Mouse (Mus musculus) intestine, postnatal 0 days (tissue): ENCODE data around the gene Ptpn6. TPM values are rescaled to one million over a fixed set of nuclear protein-coding genes. Genes with fewer than 3 reads are reported as not detected.

Experiments used
- ATAC-seq: fragments of 200-750 bp; cut with Nextera tagmentation; 2 replicates; pipeline ENCODE4 v1.8.0; 2017; ENCODE audit warnings: mild to moderate bottlenecking, moderate TSS enrichment, moderate library complexity
- H3K27ac ChIP-seq: fragments of 300-500 bp; sonication (generic); 2 replicates; pipeline ENCODE4 v1.5.1; 2014; ENCODE audit warnings: mild to moderate bottlenecking, low read depth, low read length, moderate library complexity
- H3K27me3 ChIP-seq: fragments of 300-500 bp; sonication (generic); replicated peaks from 2 replicates; pipeline ENCODE4 v1.6.1; 2014; ENCODE audit warnings: low read length, mixed read lengths; ENCODE audit not compliant: control insufficient read depth, insufficient read depth
- H3K36me3 ChIP-seq: fragments of 300-500 bp; sonication (generic); 2 replicates; pipeline ENCODE4 v1.6.1; 2014; ENCODE audit warnings: mild to moderate bottlenecking, moderate library complexity; ENCODE audit not compliant: control insufficient read depth, insufficient read depth
- H3K4me1 ChIP-seq: fragments of 300-500 bp; sonication (generic); replicated peaks from 2 replicates; pipeline ENCODE4 v1.6.1; 2014; ENCODE audit warnings: antibody characterized with exemption, low read length, mixed read lengths; ENCODE audit not compliant: control insufficient read depth, insufficient read depth
- H3K4me2 ChIP-seq: fragments of 300-500 bp; sonication (generic); replicated peaks from 2 replicates; pipeline ENCODE4 v1.6.1; 2014; ENCODE audit warnings: low read depth, mild to moderate bottlenecking, moderate library complexity
- H3K4me3 ChIP-seq: fragments of 300-500 bp; sonication (generic); 2 replicates; pipeline ENCODE4 v1.5.1; 2014; ENCODE audit warnings: low read depth, low read length
- H3K9ac ChIP-seq: fragments of 300-500 bp; sonication (generic); 2 replicates; pipeline ENCODE4 v1.6.1; 2014; ENCODE audit warnings: mild to moderate bottlenecking, low read depth, low read length
- H3K9me3 ChIP-seq: fragments of 300-500 bp; sonication (generic); 2 replicates; pipeline ENCODE4 v1.6.1; 2016; ENCODE audit warnings: mixed run types; ENCODE audit not compliant: control insufficient read depth
- CTCF ChIP-seq: sonication (generic); IDR thresholded peaks from 2 replicates; pipeline ENCODE4 v1.5.1; 2016; ENCODE audit warnings: low read depth, mild to moderate bottlenecking, control low read depth, antibody characterized with exemption, moderate library complexity
- WGBS: fragments of 180-500 bp; shearing (Covaris S2); extraction: QIAGEN DNeasy Blood & Tissue Kit; methylation state at CpG from one replicate; pipeline ENCODE4 v1.1.7; 2014; 5-methylcytosine and 5-hydroxymethylcytosine counted together
- polyA plus RNA-seq: library from polyadenylated mRNA; unstranded; fragments of >200 nt; fragmentation: Nextera tagmentation; extraction: Ambion mirVana; gene quantifications from 2 replicates; pipeline ENCODE4 v1.2.1, GENCODE M21; 2015

The Ptpn6 gene
- polyA plus RNA-seq, 1 experiment from 2014 or later: 17.4 TPM

- ATAC-seq: no peak
- H3K27ac ChIP-seq: no peak overlapping the region
- H3K9ac ChIP-seq: no peak overlapping the region
- no peaks in the 10 kb centered on the region for H3K27me3 ChIP-seq
- H3K4me1 ChIP-seq: 0 out of 2 replicates have a peak, but pooled peaks cover 5% of the 10 kb centered on the region
- no peak overlapping the region for H3K4me2 ChIP-seq
- no peaks in the 10 kb centered on the region for H3K9me3 ChIP-seq
- H3K36me3 ChIP-seq: no peaks in the 10 kb centered on the region
- no peak for TF ChIP-seq CTCF
- no peak overlapping the region for H3K4me3 ChIP-seq
- WGBS: 90% methylated on average over 11 of the region's 11 CpGs
Observed at GRCm38 (mm10) chr6:124737040-124737439, 1.5 kb downstream of the Ptpn6 start.

GRCm38 (mm10) chr6:124734417-124734816 is 4.1 kb downstream of the Ptpn6 start:
- H3K4me2 ChIP-seq: no peak overlapping the region
- no peak overlapping the region for H3K27ac ChIP-seq
- TF ChIP-seq CTCF: no peak
- no peaks in the 10 kb centered on the region for H3K36me3 ChIP-seq
- no peaks in the 10 kb centered on the region for H3K27me3 ChIP-seq
- ATAC-seq: no peak
- 0 out of 2 replicates have a peak, but pooled peaks cover under 1% of the 10 kb centered on the region for H3K4me1 ChIP-seq
- H3K9me3 ChIP-seq: no peaks in the 10 kb centered on the region
- no peak overlapping the region for H3K9ac ChIP-seq
- no peak overlapping the region for H3K4me3 ChIP-seq
- WGBS: 86% methylated on average over 3 of the region's 3 CpGs

- no peak overlapping the region for H3K9ac ChIP-seq
- WGBS: 53% methylated on average over 19 of the region's 19 CpGs
Observed at GRCm38 (mm10) chr6:124732476-124733370, 5.8 kb downstream of the Ptpn6 start.

GRCm38 (mm10) chr6:124731038-124731437 is 7.5 kb downstream of the Ptpn6 start:
- Histone ChIP-seq H3K4me3 (no peak overlapping the region), H3K36me3 (0 out of 2 replicates have a peak, but pooled peaks cover 3% of the 10 kb centered on the region), H3K27me3 (no peaks in the 10 kb centered on the region), H3K9ac (no peak overlapping the region), H3K27ac (no peak overlapping the region), H3K4me1 (no peaks in the 10 kb centered on the region), H3K4me2 (no peak overlapping the region), H3K9me3 (no peaks in the 10 kb centered on the region)
- 87% methylated on average over 7 of the region's 7 CpGs for WGBS
- no peak for TF ChIP-seq CTCF
- no peak for ATAC-seq

More at GRCm38 (mm10) chr6:124732476-124733370, 5.8 kb downstream of the Ptpn6 start:
- no peak overlapping the region for H3K4me2 ChIP-seq
- H3K27ac ChIP-seq: no peak overlapping the region
- no peaks in the 10 kb centered on the region for H3K36me3 ChIP-seq
- ATAC-seq: no peak
- H3K27me3 ChIP-seq: no peaks in the 10 kb centered on the region
- H3K9me3 ChIP-seq: no peaks in the 10 kb centered on the region
- no peak for TF ChIP-seq CTCF
- no peaks in the 10 kb centered on the region for H3K4me1 ChIP-seq
- no peak overlapping the region for H3K4me3 ChIP-seq

- no peak overlapping the region for H3K4me2 ChIP-seq
- 85% methylated on average over 8 of the region's 8 CpGs for WGBS
- 0 out of 2 replicates have a peak, but pooled peaks cover 5% of the 10 kb centered on the region for H3K36me3 ChIP-seq
- H3K9me3 ChIP-seq: no peaks in the 10 kb centered on the region
- no peaks in the 10 kb centered on the region for H3K27me3 ChIP-seq
- no peak overlapping the region for H3K4me3 ChIP-seq
- H3K9ac ChIP-seq: no peak overlapping the region
- H3K27ac ChIP-seq: no peak overlapping the region
- no peak for ATAC-seq
- no peak for TF ChIP-seq CTCF
- no peaks in the 10 kb centered on the region for H3K4me1 ChIP-seq
Observed at GRCm38 (mm10) chr6:124729850-124730705, 8.4 kb downstream of the Ptpn6 start.

- Histone ChIP-seq H3K4me1 (no peaks in the 10 kb centered on the region), H3K9me3 (no peaks in the 10 kb centered on the region), H3K4me2 (no peak overlapping the region), H3K27me3 (no peaks in the 10 kb centered on the region), H3K27ac (no peak overlapping the region), H3K36me3 (peaks cover 5% of the 10 kb centered on the region; the same call in 1 of the 2 replicates), H3K9ac (no peak overlapping the region), H3K4me3 (no peak overlapping the region)
- ATAC-seq: no peak
- 81% methylated on average over 10 of the region's 10 CpGs for whole genome bisulfite sequencing
- TF ChIP-seq CTCF: no peak
Observed at GRCm38 (mm10) chr6:124728621-124729020, 9.9 kb downstream of the Ptpn6 start.
